Mouse (Mus musculus) ES-E14 (cell line): ENCODE data around the gene Cyb561a3. TPM values are rescaled to one million over a fixed set of nuclear protein-coding genes. Genes with fewer than 3 reads are reported as not detected.
A peak's percentile ranks its signal among the peaks of the same experiment; 100 is the strongest.

Experiments used
- DNase-seq: peaks from one replicate; pipeline ENCODE4 v3.0.0-alpha.2; 2013; ENCODE audit warnings: low read depth, low spot score
- H3K27ac ChIP-seq: 2 replicates; pipeline ENCODE4 v1.5.1; 2012; ENCODE audit warnings: low read depth, mild to moderate bottlenecking, low read length, moderate library complexity, mixed read lengths; ENCODE audit not compliant: poor library complexity, insufficient read depth, severe bottlenecking
- H3K36me3 ChIP-seq: 2 replicates; pipeline ENCODE4 v1.6.1; 2012; ENCODE audit warnings: mild to moderate bottlenecking, low read length, moderate library complexity, mixed read lengths; ENCODE audit not compliant: control insufficient read depth, poor library complexity, insufficient read depth, severe bottlenecking
- H3K4me1 ChIP-seq, 2 experiments: fragments of 150-350 bp in 1 of 2; sonication (generic) in 1 of 2; 2 replicates each; pipeline ENCODE4 v1.6.1; 2012; ENCODE audit warnings: low read length in 2 of 2, mild to moderate bottlenecking in 1 of 2, mixed read lengths in 1 of 2; ENCODE audit not compliant: control insufficient read depth in 2 of 2, insufficient read depth in 2 of 2, poor library complexity in 1 of 2
- H3K4me3 ChIP-seq, 2 experiments: fragments of 150-350 bp in 1 of 2; sonication (generic) in 1 of 2; 2 replicates each; pipeline ENCODE4 v1.5.1; 2012; ENCODE audit warnings: low read length in 2 of 2, low read depth in 1 of 2, mild to moderate bottlenecking in 1 of 2, mixed read lengths in 1 of 2; ENCODE audit not compliant: insufficient read depth in 1 of 2, poor library complexity in 1 of 2, severe bottlenecking in 1 of 2
- H3K9ac ChIP-seq: 2 replicates; pipeline ENCODE4 v1.6.1; 2012; ENCODE audit warnings: low read depth, mild to moderate bottlenecking, low read length, mixed read lengths; ENCODE audit not compliant: poor library complexity, insufficient read depth, severe bottlenecking
- H3K9me3 ChIP-seq: fragments of 150-350 bp; sonication (generic); 2 replicates; pipeline ENCODE4 v1.6.1; 2012; ENCODE audit warnings: low read depth, mild to moderate bottlenecking, low read length; ENCODE audit not compliant: control insufficient read depth, insufficient read depth
- CHD2 ChIP-seq: IDR thresholded peaks from 2 replicates; pipeline ENCODE4 v1.6.1; 2014; ENCODE audit warnings: mild to moderate bottlenecking, low read depth, low read length, inconsistent platforms
- HCFC1 ChIP-seq: IDR thresholded peaks from 2 replicates; pipeline ENCODE4 v1.6.1; 2012; ENCODE audit warnings: low read length, inconsistent platforms, borderline replicate concordance; ENCODE audit not compliant: insufficient read depth
- MAFK ChIP-seq: IDR thresholded peaks from 2 replicates; pipeline ENCODE4 v1.6.1; 2014; ENCODE audit warnings: mild to moderate bottlenecking, low read depth, low read length, inconsistent platforms; ENCODE audit not compliant: insufficient read depth
- ZC3H11A ChIP-seq: IDR thresholded peaks from 2 replicates; pipeline ENCODE4 v1.6.1; 2012; ENCODE audit warnings: low read depth, mild to moderate bottlenecking, inconsistent platforms, low read length, borderline replicate concordance
- ZNF384 ChIP-seq: IDR thresholded peaks from 2 replicates; pipeline ENCODE4 v1.6.1; 2012; ENCODE audit warnings: low read depth, low read length, inconsistent platforms
- in situ Hi-C, 2 experiments: fragments of 600-800 bp; cut with MboI; formaldehyde crosslinking; loops; one replicate each; pipeline ENCODE4 v1.15.1; 2025; ENCODE audit warnings: low sequenced_read_pairs in 2 of 2, inconsistent platforms in 1 of 2; ENCODE audit not compliant: unreplicated experiment in 2 of 2
- total RNA-seq: library from RNA; depleted of rRNA; stranded (reverse); fragments of 300-350 nt; gene quantifications from 2 replicates; pipeline ENCODE4 v1.2.3, GENCODE M21; 2012; rRNA removed

Cyb561a3 gene
- 12.9 and 14.9 TPM in 2 replicates for total RNA-seq

- Histone ChIP-seq H3K36me3 (peaks cover 12% of the 10 kb centered on the region; the same call in 1 of the 2 replicates), H3K4me1 (0 out of 4 replicates have a peak, but pooled peaks cover 0 to 2% of the 10 kb centered on the region in 2 experiments), H3K9ac (peak within 1 kb of the TSS; percentile 92), H3K9me3 (no peaks in the 10 kb centered on the region), H3K4me3 (peak within 1 kb of the TSS; percentile 84 to 93), H3K27ac (peak within 1 kb of the TSS; percentile 86)
- in situ Hi-C loops = no loop called here
- TF ChIP-seq ZC3H11A (no peak), ZNF384 (no peak), HCFC1 (peak; percentile 81)
- DNase-seq = peak; percentile 89
Observed at GRCm38 (mm10) chr19:10576690-10577561, at the start of gene Cyb561a3, which contains the start of gene Tmem138. Cyb561a3 (plus strand) TSS chr19:10577172. Tmem138 (minus strand) TSS chr19:10577362.

DNA sequence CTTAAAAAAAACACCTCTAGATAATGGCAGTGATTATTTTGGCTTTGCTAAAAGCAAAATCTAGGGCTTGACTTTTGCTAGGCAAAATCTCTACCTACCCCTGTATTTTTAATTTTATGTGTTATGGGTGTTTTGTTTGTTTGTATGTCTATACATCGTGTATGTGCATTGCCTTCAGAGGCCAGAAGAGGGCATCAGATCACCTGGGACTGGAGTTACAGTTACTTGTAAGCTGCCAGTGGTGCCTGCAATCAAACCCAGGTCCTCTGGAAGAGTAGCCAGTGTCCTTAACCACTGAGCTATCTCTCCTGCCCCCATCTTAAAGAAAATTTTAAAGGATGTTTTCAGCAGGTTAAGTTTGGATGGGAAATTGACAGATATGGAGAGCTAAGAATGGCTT lies 46.9 kb upstream of the Cyb561a3 start:
- in situ Hi-C loops = no loop called here
- Histone ChIP-seq H3K4me1 (no peaks in the 10 kb centered on the region; a peak in 1 of 4 replicates), H3K4me3 (no peak overlapping the region), H3K36me3 (peaks cover 22% of the 10 kb centered on the region), H3K9me3 (no peaks in the 10 kb centered on the region), H3K27ac (no peak overlapping the region), H3K9ac (no peak overlapping the region)
- TF ChIP-seq HCFC1 = no peak
- TF ChIP-seq ZC3H11A = 0 out of 2 replicates have a peak, but pooled peaks have one; percentile 1
- no peak for TF ChIP-seq MAFK
- TF ChIP-seq ZNF384 = no peak
- peak; percentile 22 for DNase-seq

GRCm38 (mm10) chr19:10539454-10539853 lies 37.5 kb upstream of the Cyb561a3 start:
- H3K27ac ChIP-seq = no peak overlapping the region
- peaks cover 38% of the 10 kb centered on the region for H3K36me3 ChIP-seq
- no peak overlapping the region for H3K9ac ChIP-seq
- no peaks in the 10 kb centered on the region for H3K4me1 ChIP-seq
- in situ Hi-C loops = no loop called here
- no peak for DNase-seq
- H3K9me3 ChIP-seq = no peaks in the 10 kb centered on the region
- no peak for TF ChIP-seq CHD2
- TF ChIP-seq ZNF384 = no peak
- no peak for TF ChIP-seq ZC3H11A
- no peak for TF ChIP-seq HCFC1
- no peak for TF ChIP-seq MAFK
- H3K4me3 ChIP-seq = no peak overlapping the region

DNA sequence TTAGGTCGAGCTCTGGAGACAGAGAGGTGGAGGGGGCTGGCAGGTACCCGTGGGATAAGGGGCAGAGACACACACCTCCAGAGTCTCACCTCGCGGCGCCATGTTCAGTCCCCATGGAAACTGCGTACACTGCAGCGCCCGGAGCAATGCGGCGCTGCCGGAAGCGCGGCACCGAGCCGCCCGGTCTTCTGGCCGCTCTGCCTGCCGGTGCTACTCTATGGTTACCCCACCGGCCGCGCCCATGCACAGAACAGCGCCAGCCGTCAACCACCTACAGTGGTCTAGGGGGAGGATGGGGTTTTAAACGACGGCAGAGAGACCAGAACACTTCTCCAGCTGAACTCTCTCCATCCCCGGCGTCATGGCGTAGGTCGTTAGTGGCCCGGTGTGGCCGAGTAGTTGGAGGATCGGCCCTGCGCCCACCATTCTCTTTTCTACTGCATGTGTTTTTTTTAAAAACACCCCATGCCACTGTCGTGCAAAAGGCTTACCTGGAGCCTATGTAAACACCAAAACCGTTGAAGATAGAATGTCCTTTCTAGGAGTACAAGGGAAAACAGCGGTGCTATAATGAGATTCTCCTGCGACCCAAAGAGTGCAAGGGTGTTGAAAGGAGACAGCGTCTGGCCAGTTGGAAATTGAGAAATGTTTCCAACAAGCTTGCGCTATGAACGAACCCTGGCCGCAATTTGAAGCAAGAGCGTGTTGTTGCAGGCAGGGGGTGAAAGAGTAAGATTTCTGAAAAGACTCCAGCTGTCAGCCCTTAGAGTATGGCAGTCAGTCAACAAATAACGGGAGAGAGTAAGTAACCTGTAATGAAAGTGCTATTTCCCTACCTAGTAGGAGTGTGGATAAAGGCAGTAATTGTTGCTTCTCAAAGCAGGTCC lies 21.1 kb upstream of the Cyb561a3 start, which contains the start of gene Tmem216:
TSS of gene Tmem216 (minus strand) at position 615 of the 887 bp plus-strand sequence.
- Histone ChIP-seq H3K36me3 (peaks cover 2% of the 10 kb centered on the region), H3K4me3 (peak within 1 kb of the TSS; percentile 63 to 78), H3K9ac (peak within 1 kb of the TSS; percentile 65), H3K27ac (no peak within 1 kb of the TSS; the same call in 1 of the 2 replicates), H3K9me3 (no peaks in the 10 kb centered on the region), H3K4me1 (no peaks in the 10 kb centered on the region; a peak in 1 of 4 replicates)
- peak; percentile 59 for DNase-seq
- in situ Hi-C loops = no loop called here
- TF ChIP-seq ZNF384 = no peak
- TF ChIP-seq MAFK = no peak
- TF ChIP-seq ZC3H11A = no peak
- TF ChIP-seq CHD2 = no peak
- TF ChIP-seq HCFC1 = peak; percentile 74; the same call in 1 of the 2 replicates
